Mouse (Mus musculus) liver, embryonic 12.5 days (tissue): Measurements from ENCODE around the gene Slc16a12. TPM values are rescaled to one million over a fixed set of nuclear protein-coding genes. Genes with fewer than 3 reads are reported as not detected.
"Not testable (repeated sequence)": the region's sequence is repeated elsewhere in the genome, so short reads cannot be mapped to it uniquely, and the experiment has no call there.

Experiments used
- ATAC-seq: fragments of 200-750 bp; cut with Nextera tagmentation; 2 replicates; pipeline ENCODE4 v1.8.0; 2017; ENCODE audit warnings: moderate number of reproducible peaks, mild to moderate bottlenecking, moderate library complexity
- H3K27ac ChIP-seq: fragments of 300-500 bp; sonication (generic); 2 replicates; pipeline ENCODE4 v1.5.1; 2016; ENCODE audit warnings: mild to moderate bottlenecking
- H3K27me3 ChIP-seq: fragments of 300-500 bp; sonication (generic); replicated peaks from 2 replicates; pipeline ENCODE4 v1.6.1; 2016; ENCODE audit warnings: mild to moderate bottlenecking, moderate library complexity
- H3K36me3 ChIP-seq: fragments of 300-500 bp; sonication (generic); 2 replicates; pipeline ENCODE4 v1.6.1; 2016; ENCODE audit warnings: mild to moderate bottlenecking, moderate library complexity
- H3K4me1 ChIP-seq: fragments of 300-500 bp; sonication (generic); 2 replicates; pipeline ENCODE4 v1.6.1; 2016
- H3K4me2 ChIP-seq: fragments of 300-500 bp; sonication (generic); 2 replicates; pipeline ENCODE4 v1.6.1; 2016; ENCODE audit warnings: mild to moderate bottlenecking, moderate library complexity
- H3K4me3 ChIP-seq: fragments of 300-500 bp; sonication (generic); 2 replicates; pipeline ENCODE4 v1.5.1; 2016; ENCODE audit warnings: mild to moderate bottlenecking, moderate library complexity
- H3K9ac ChIP-seq: fragments of 300-500 bp; sonication (generic); 2 replicates; pipeline ENCODE4 v1.6.1; 2016; ENCODE audit warnings: mild to moderate bottlenecking, moderate library complexity
- H3K9me3 ChIP-seq: fragments of 300-500 bp; sonication (generic); replicated peaks from 2 replicates; pipeline ENCODE4 v1.6.1; 2016; ENCODE audit warnings: mild to moderate bottlenecking, moderate library complexity
- WGBS: fragments of 180-500 bp; shearing (Covaris S2); methylation state at CpG from one replicate; pipeline ENCODE4 v1.1.7; 2016; ENCODE audit not compliant: insufficient replicate concordance; 5-methylcytosine and 5-hydroxymethylcytosine counted together
- polyA plus RNA-seq: library from polyadenylated mRNA; unstranded; fragments of >200 nt; fragmentation: Nextera tagmentation; extraction: Ambion mirVana; gene quantifications from 2 replicates; pipeline ENCODE4 v1.2.1, GENCODE M21; 2016

Slc16a12 gene
- polyA plus RNA-seq, 1 experiment from 2014 or later, result 10.9 TPM

- ATAC-seq, result no peak
- no peaks in the 10 kb centered on the region for H3K36me3 ChIP-seq
- H3K4me3 ChIP-seq, result no peak overlapping the region
- no peaks in the 10 kb centered on the region for H3K9me3 ChIP-seq
- no peak overlapping the region for H3K4me2 ChIP-seq
- 70% methylated on average over 4 of the region's 4 CpGs for WGBS
- H3K27me3 ChIP-seq, result peaks cover 20% of the 10 kb centered on the region
- no peak overlapping the region for H3K9ac ChIP-seq
- H3K27ac ChIP-seq, result no peak overlapping the region
- no peaks in the 10 kb centered on the region; the same call in 1 of the 2 replicates for H3K4me1 ChIP-seq
These were observed 4.1 kb upstream of the Slc16a12 start for GRCm38 (mm10) chr19:34751150-34751549.

DNA sequence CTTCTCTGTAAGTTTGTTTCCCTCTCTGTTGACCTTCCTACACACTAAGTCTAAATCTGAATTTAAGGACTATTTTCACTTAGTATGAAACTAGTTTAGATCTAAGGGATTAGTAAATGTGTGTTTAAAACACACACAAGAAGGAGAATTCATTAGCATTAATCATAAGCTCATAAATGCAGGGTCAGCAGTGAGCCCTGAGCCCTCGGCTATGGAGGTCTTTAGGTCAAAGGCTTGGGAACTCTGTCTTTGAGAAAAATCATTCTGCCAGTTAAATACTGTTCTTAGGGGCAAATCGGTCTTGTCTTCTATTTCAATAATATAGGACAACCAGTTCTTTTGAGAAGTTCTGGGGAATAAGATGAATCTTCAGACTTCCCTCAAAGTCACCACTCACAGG, 1.9 kb upstream of the Slc16a12 start:
- Histone ChIP-seq H3K9me3 (no peaks in the 10 kb centered on the region), H3K27ac (no peak overlapping the region)
- no peak for ATAC-seq

DNA sequence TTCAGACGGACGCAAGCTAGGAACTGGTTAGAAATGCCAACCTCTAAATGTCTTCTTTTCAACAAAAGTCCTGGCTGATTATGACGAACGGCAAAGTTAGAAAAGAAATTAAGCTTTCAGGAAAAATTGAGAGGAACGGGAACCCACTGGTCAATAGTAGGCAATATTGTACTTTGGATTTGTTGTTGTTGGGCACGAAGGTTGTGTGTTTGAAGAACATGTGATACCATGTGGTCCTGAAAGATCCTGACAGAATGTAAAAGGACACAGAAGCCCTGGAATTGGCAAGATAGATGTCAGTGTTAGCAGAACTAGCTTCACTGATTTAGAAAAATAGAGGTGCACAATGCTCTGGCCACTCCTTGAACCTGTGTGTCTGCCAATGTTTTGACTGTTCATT, 880 bp upstream of the Slc16a12 start:
- not testable (repeated sequence) for H3K36me3 ChIP-seq, H3K9me3 ChIP-seq, H3K4me3 ChIP-seq, H3K27ac ChIP-seq, H3K4me2 ChIP-seq, H3K9ac ChIP-seq, H3K4me1 ChIP-seq, ATAC-seq
- peaks cover 33% of the 10 kb centered on the region for H3K27me3 ChIP-seq
- WGBS, result 76% methylated on average over 6 of the region's 6 CpGs

More for the DNA sequence above, 1.9 kb upstream of the Slc16a12 start:
- Histone ChIP-seq H3K27me3 (peaks cover 33% of the 10 kb centered on the region), H3K36me3 (no peaks in the 10 kb centered on the region), H3K4me1 (no peaks in the 10 kb centered on the region), H3K4me3 (no peak overlapping the region), H3K9ac (no peak overlapping the region), H3K4me2 (no peak overlapping the region)
- 61% methylated on average over 2 of the region's 2 CpGs for WGBS

DNA sequence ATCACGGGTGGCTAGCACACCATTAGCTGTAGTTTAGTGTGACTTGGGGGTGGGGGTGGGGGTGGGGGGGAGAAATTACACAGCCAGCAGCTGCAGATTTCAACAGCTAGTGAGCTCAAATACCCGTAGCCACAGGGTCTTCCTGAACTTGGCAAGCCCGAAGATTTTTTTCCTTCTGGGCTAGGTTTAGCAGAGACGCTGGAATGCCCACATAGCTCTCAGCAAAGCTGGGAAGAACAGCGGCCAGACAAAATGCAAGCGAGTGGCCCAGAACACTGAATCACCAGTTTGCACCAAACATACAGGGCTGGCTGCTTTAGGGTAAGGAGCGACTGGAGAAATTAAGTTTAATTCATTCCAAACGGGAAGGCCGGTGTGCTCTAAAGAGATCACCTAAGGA, 888 bp downstream of the Slc16a12 start:
- H3K9me3 ChIP-seq, result no peaks in the 10 kb centered on the region
- WGBS, result 24% methylated on average over 9 of the region's 9 CpGs
- no peaks in the 10 kb centered on the region for H3K36me3 ChIP-seq
- ATAC-seq, result no peak
- H3K4me2 ChIP-seq, result peak overlapping the region; percentile 72
- peak overlapping the region; percentile 57 for H3K4me3 ChIP-seq
- peak overlapping the region; percentile 38; the same call in 1 of the 2 replicates for H3K27ac ChIP-seq
- H3K9ac ChIP-seq, result no peak overlapping the region
- no peaks in the 10 kb centered on the region for H3K4me1 ChIP-seq
- H3K27me3 ChIP-seq, result peaks cover 33% of the 10 kb centered on the region

GRCm38 (mm10) chr19:34745012-34745411, 2.1 kb downstream of the Slc16a12 start:
- Histone ChIP-seq H3K27ac (no peak overlapping the region), H3K4me2 (no peak overlapping the region), H3K9ac (no peak overlapping the region), H3K4me1 (no peaks in the 10 kb centered on the region), H3K4me3 (no peak overlapping the region), H3K27me3 (peaks cover 33% of the 10 kb centered on the region), H3K9me3 (no peaks in the 10 kb centered on the region), H3K36me3 (no peaks in the 10 kb centered on the region)
- WGBS, result 76% methylated on average over 8 of the region's 8 CpGs
- no peak for ATAC-seq

GRCm38 (mm10) chr19:34737916-34738315, 9.2 kb downstream of the Slc16a12 start:
- H3K27me3 ChIP-seq, result no peaks in the 10 kb centered on the region
- WGBS, result 59% methylated on average over 3 of the region's 3 CpGs
- no peak overlapping the region for H3K9ac ChIP-seq
- no peak overlapping the region for H3K4me2 ChIP-seq
- H3K9me3 ChIP-seq, result no peaks in the 10 kb centered on the region
- H3K36me3 ChIP-seq, result no peaks in the 10 kb centered on the region
- no peaks in the 10 kb centered on the region; the same call in 1 of the 2 replicates for H3K4me1 ChIP-seq
- no peak overlapping the region for H3K27ac ChIP-seq
- no peak overlapping the region for H3K4me3 ChIP-seq
- ATAC-seq, result no peak

DNA sequence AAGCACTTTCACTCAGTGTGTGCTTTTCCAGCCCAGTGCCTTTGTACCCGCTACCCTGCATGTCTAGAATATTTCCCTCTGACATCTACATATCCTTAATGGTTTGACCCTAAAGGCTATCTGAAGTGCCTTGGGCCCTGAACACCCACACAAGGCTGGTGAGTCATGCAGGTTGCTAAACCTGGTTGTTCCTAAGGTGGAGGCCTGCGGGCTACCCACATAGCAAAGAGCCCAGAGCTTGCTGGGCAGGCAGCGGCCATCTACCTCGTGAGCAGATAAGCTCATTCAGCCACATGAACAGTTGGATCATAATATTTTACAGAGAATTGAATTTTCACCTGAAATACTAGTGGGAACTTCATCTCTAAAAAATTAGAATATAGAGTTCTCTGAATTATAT, 11.2 kb downstream of the Slc16a12 start:
- H3K4me2 ChIP-seq, result no peak overlapping the region
- H3K27me3 ChIP-seq, result no peaks in the 10 kb centered on the region
- WGBS, result 62% methylated on average over 4 of the region's 4 CpGs
- H3K27ac ChIP-seq, result no peak overlapping the region
- H3K36me3 ChIP-seq, result no peaks in the 10 kb centered on the region
- H3K9me3 ChIP-seq, result no peaks in the 10 kb centered on the region
- no peaks in the 10 kb centered on the region; the same call in 1 of the 2 replicates for H3K4me1 ChIP-seq
- no peak overlapping the region for H3K4me3 ChIP-seq
- H3K9ac ChIP-seq, result no peak overlapping the region
- ATAC-seq, result no peak

DNA sequence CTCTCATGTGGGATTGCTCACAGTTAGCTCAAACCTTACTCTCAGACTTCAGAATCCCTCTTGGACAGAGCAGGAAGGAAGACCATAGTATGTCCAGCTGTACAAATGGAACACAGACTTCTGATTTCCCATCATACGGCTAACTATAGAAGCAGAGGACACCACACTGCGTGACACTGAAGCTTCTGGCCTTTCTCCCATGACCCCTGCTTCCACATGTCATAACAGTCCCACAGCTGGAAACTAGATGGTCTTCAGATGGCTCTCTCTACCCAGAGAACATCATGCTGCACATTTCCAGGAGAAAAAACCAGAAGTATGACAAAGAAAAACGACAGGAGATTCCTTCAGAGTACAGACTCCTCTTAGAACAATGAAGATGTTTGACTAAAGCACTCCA, 14.1 kb downstream of the Slc16a12 start:
- no peak for ATAC-seq
- H3K27ac ChIP-seq, result no peak overlapping the region
- H3K9ac ChIP-seq, result no peak overlapping the region
- H3K4me3 ChIP-seq, result no peak overlapping the region
- no peaks in the 10 kb centered on the region; the same call in 1 of the 2 replicates for H3K4me1 ChIP-seq
- H3K27me3 ChIP-seq, result no peaks in the 10 kb centered on the region
- H3K4me2 ChIP-seq, result no peak overlapping the region
- H3K9me3 ChIP-seq, result no peaks in the 10 kb centered on the region
- H3K36me3 ChIP-seq, result no peaks in the 10 kb centered on the region
- 64% methylated on average over 3 of the region's 3 CpGs for WGBS

DNA sequence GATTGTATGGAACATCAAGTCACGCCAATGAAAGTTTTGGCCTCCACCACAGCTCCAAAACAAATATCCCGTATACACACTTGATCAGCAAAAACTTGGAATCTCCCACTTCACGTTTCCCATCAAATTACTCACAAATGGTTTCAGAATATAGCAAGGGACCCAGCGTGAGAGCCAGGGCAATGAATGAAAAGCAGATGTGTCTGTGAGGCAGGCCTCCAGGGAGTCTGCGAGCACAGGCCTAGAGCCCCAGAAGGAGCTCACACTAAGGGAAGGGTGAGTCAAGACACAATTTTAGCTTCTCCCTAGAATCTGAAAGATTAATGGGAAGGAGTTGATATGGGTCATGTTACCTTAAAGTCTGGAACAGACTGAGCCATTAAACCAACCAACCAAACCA, 15.7 kb downstream of the Slc16a12 start:
- Histone ChIP-seq H3K9ac (no peak overlapping the region), H3K4me2 (no peak overlapping the region), H3K27ac (no peak overlapping the region), H3K27me3 (no peaks in the 10 kb centered on the region), H3K4me3 (no peak overlapping the region), H3K9me3 (no peaks in the 10 kb centered on the region), H3K36me3 (no peaks in the 10 kb centered on the region), H3K4me1 (no peaks in the 10 kb centered on the region; the same call in 1 of the 2 replicates)
- no peak for ATAC-seq
- 74% methylated on average over 5 of the region's 5 CpGs for WGBS

DNA sequence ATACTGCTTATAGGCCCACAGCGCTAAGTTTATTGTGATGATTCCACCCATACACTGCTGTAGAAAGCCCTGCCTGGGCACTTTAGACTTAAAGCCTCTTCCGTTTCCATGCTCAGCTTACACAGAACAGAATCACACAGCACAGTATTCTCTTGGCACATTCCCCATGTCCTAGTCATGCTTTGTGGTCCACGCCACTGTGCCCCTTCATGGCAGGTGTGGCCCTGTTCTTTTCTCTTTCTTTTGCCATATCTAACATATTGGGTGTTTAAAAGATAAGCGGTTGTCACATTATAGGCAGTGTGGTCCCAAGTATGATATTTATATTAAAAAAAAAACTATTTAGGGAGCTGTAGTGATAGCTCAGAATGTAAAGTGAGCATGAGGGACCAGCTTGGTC, 16.5 kb downstream of the Slc16a12 start:
- Histone ChIP-seq H3K4me1 (peaks cover 4% of the 10 kb centered on the region), H3K9ac (no peak overlapping the region), H3K27me3 (no peaks in the 10 kb centered on the region), H3K9me3 (no peaks in the 10 kb centered on the region), H3K36me3 (no peaks in the 10 kb centered on the region), H3K4me3 (no peak overlapping the region), H3K4me2 (no peak overlapping the region), H3K27ac (no peak overlapping the region)
- WGBS, result 77% methylated on average over 4 of the region's 4 CpGs
- ATAC-seq, result no peak

DNA sequence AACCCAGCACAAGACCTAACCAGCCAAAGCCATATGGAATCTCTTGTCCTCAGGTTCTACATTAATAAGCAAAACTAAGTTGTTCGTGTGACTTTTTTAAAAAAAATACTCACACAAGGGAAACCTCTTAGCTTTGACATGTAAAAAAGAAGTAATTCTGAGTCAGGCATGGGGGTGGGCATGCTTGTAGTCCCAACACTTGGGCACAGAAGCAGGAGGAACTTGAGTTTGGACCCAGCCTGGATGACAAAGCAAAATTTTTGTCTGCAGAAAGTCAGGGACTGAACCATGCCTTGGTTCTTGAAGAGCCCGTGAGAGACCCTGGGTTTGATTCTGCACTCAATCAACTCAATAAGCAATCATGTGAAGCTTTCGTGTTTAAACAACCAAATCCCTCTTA, 17.6 kb downstream of the Slc16a12 start:
- Histone ChIP-seq H3K27me3 (no peaks in the 10 kb centered on the region), H3K4me2 (no peak overlapping the region), H3K27ac (no peak overlapping the region), H3K4me1 (peaks cover 10% of the 10 kb centered on the region), H3K4me3 (no peak overlapping the region), H3K36me3 (no peaks in the 10 kb centered on the region), H3K9me3 (no peaks in the 10 kb centered on the region), H3K9ac (no peak overlapping the region)
- ATAC-seq, result no peak
- 37% methylated on average over 3 of the region's 3 CpGs for WGBS

GRCm38 (mm10) chr19:34726254-34726962, 20.7 kb downstream of the Slc16a12 start:
- H3K27me3 ChIP-seq, result no peaks in the 10 kb centered on the region
- no peaks in the 10 kb centered on the region for H3K36me3 ChIP-seq
- H3K4me1 ChIP-seq, result peaks cover 10% of the 10 kb centered on the region
- 50% methylated on average over 1 of the region's 1 CpGs for WGBS
- no peak overlapping the region for H3K9ac ChIP-seq
- H3K4me2 ChIP-seq, result no peak overlapping the region
- H3K9me3 ChIP-seq, result no peaks in the 10 kb centered on the region
- no peak for ATAC-seq
- H3K27ac ChIP-seq, result no peak overlapping the region
- H3K4me3 ChIP-seq, result no peak overlapping the region

GRCm38 (mm10) chr19:34725418-34725817, 21.7 kb downstream of the Slc16a12 start:
- WGBS, result 6% methylated on average over 5 of the region's 5 CpGs

More at GRCm38 (mm10) chr19:34725418-34725817, 21.7 kb downstream of the Slc16a12 start:
- peaks cover 10% of the 10 kb centered on the region for H3K4me1 ChIP-seq
- no peak for ATAC-seq
- no peak overlapping the region for H3K4me3 ChIP-seq
- no peak overlapping the region for H3K9ac ChIP-seq
- no peaks in the 10 kb centered on the region for H3K36me3 ChIP-seq
- H3K27ac ChIP-seq, result 0 out of 2 replicates have a peak overlapping the region, but pooled peaks have one; percentile 25
- no peak overlapping the region for H3K4me2 ChIP-seq
- no peaks in the 10 kb centered on the region for H3K27me3 ChIP-seq
- H3K9me3 ChIP-seq, result no peaks in the 10 kb centered on the region
